Mouse (Mus musculus): ENCODE results near the gene Mgat5b. TPM values are rescaled to one million over a fixed set of nuclear protein-coding genes. Genes with fewer than 3 reads are reported as not detected.

Mgat5b gene
- total RNA-seq, 2 experiments from 2014 or later: 91.5 to 94.4 TPM

GRCm38 (mm10) chr11:116913573-116913972 lies 5.1 kb upstream of the Mgat5b start:
- DNase-seq (ENCODE audit: extremely low spot score in 1 of 2, low spot score in 2 of 2): no peak
- intact Hi-C loops (cut with DNase I): loop anchor here (10.0 kb wide), 1 partner anchor 261 kb away; no protein-coding TSS in a partner anchor

- intact Hi-C loops (cut with DNase I): loop anchor here (10.0 kb wide), 1 partner anchor 260 kb away; no protein-coding TSS in a partner anchor
- DNase-seq (ENCODE audit: extremely low spot score in 1 of 2, low spot score in 2 of 2): no peak
Measured at GRCm38 (mm10) chr11:116914267-116914885, 4.3 kb upstream of the Mgat5b start.

- DNase-seq (ENCODE audit: extremely low spot score in 1 of 2, low spot score in 2 of 2): no peak
- intact Hi-C loops (cut with DNase I): loop anchor here (5.0 to 10.0 kb wide), 3 partner anchors 82 to 260 kb away; no protein-coding TSS in a partner anchor
Measured at GRCm38 (mm10) chr11:116915241-116915640, 3.4 kb upstream of the Mgat5b start.

GRCm38 (mm10) chr11:116917361-116917760 lies 1.3 kb upstream of the Mgat5b start:
- intact Hi-C loops (cut with DNase I): loop anchor here (5.0 to 10.0 kb wide), 3 partner anchors 80 to 257 kb away; no protein-coding TSS in a partner anchor
- DNase-seq (ENCODE audit: extremely low spot score in 1 of 2, low spot score in 2 of 2): no peak

GRCm38 (mm10) chr11:116919186-116920020 lies 740 bp downstream of the Mgat5b start:
- intact Hi-C loops (cut with DNase I): loop anchor here (2.0 to 10.0 kb wide), 5 partner anchors 78 to 255 kb away; no protein-coding TSS in a partner anchor
- no peak for DNase-seq (ENCODE audit: extremely low spot score in 1 of 2, low spot score in 2 of 2)

- DNase-seq (ENCODE audit: extremely low spot score in 1 of 2, low spot score in 2 of 2): no peak
- intact Hi-C loops (cut with DNase I): no loop called here
Measured at GRCm38 (mm10) chr11:116920746-116921145, 2.1 kb downstream of the Mgat5b start.

GRCm38 (mm10) chr11:116922058-116922457 lies 3.4 kb downstream of the Mgat5b start:
- intact Hi-C loops (cut with DNase I): no loop called here
- DNase-seq (ENCODE audit: extremely low spot score in 1 of 2, low spot score in 2 of 2): no peak

GRCm38 (mm10) chr11:116928031-116928430 lies 9.4 kb downstream of the Mgat5b start:
- no peak for DNase-seq (ENCODE audit: extremely low spot score in 1 of 2, low spot score in 2 of 2)
- intact Hi-C loops (cut with DNase I): no loop called here

- intact Hi-C loops (cut with DNase I): no loop called here
- no peak for DNase-seq (ENCODE audit: extremely low spot score in 1 of 2, low spot score in 2 of 2)
Measured at GRCm38 (mm10) chr11:116934862-116935261, 16.2 kb downstream of the Mgat5b start.

- intact Hi-C loops (cut with DNase I): no loop called here
- DNase-seq (ENCODE audit: extremely low spot score in 1 of 2, low spot score in 2 of 2): no peak
Measured at GRCm38 (mm10) chr11:116935354-116935753, 16.7 kb downstream of the Mgat5b start.

- no peak for DNase-seq (ENCODE audit: extremely low spot score in 1 of 2, low spot score in 2 of 2)
Measured at GRCm38 (mm10) chr11:116935917-116936316, 17.3 kb downstream of the Mgat5b start.

GRCm38 (mm10) chr11:116937141-116937540 lies 18.5 kb downstream of the Mgat5b start:
- DNase-seq (ENCODE audit: extremely low spot score in 1 of 2, low spot score in 2 of 2): no peak

More at GRCm38 (mm10) chr11:116935917-116936316, 17.3 kb downstream of the Mgat5b start:
- intact Hi-C loops (cut with DNase I): no loop called here

GRCm38 (mm10) chr11:116940088-116940855 lies 21.6 kb downstream of the Mgat5b start:
- intact Hi-C loops (cut with DNase I): no loop called here
- DNase-seq (ENCODE audit: extremely low spot score in 1 of 2, low spot score in 2 of 2): no peak

More at GRCm38 (mm10) chr11:116937141-116937540, 18.5 kb downstream of the Mgat5b start:
- intact Hi-C loops (cut with DNase I): no loop called here

GRCm38 (mm10) chr11:116944346-116944745 lies 25.7 kb downstream of the Mgat5b start:
- DNase-seq (ENCODE audit: extremely low spot score in 1 of 2, low spot score in 2 of 2): peak in 1 of 2 experiments; percentile 56
- intact Hi-C loops (cut with DNase I): no loop called here

GRCm38 (mm10) chr11:116949832-116950231 lies 31.2 kb downstream of the Mgat5b start:
- no peak for DNase-seq (ENCODE audit: extremely low spot score in 1 of 2, low spot score in 2 of 2)
- intact Hi-C loops (cut with DNase I): no loop called here

- intact Hi-C loops (cut with DNase I): no loop called here
- no peak for DNase-seq (ENCODE audit: extremely low spot score in 1 of 2, low spot score in 2 of 2)
Measured at GRCm38 (mm10) chr11:116951429-116951828, 32.8 kb downstream of the Mgat5b start.

- DNase-seq (ENCODE audit: extremely low spot score in 1 of 2, low spot score in 2 of 2): peak in 1 of 2 experiments; percentile 38
- intact Hi-C loops (cut with DNase I): no loop called here
Measured at GRCm38 (mm10) chr11:116954231-116955118, 35.8 kb downstream of the Mgat5b start.

GRCm38 (mm10) chr11:116958601-116959000 lies 39.9 kb downstream of the Mgat5b start:
- DNase-seq (ENCODE audit: extremely low spot score in 1 of 2, low spot score in 2 of 2): no peak
- intact Hi-C loops (cut with DNase I): no loop called here
